Mouse (Mus musculus) spleen, adult 18-20 months (tissue): ENCODE results near the gene Prlr.

Experiments used
- DNase-seq, 2 experiments: peaks; one replicate each; pipeline ENCODE4 v3.0.0; 2022; ENCODE audit warnings: mixed read lengths in 2 of 2

Prlr gene

DNA sequence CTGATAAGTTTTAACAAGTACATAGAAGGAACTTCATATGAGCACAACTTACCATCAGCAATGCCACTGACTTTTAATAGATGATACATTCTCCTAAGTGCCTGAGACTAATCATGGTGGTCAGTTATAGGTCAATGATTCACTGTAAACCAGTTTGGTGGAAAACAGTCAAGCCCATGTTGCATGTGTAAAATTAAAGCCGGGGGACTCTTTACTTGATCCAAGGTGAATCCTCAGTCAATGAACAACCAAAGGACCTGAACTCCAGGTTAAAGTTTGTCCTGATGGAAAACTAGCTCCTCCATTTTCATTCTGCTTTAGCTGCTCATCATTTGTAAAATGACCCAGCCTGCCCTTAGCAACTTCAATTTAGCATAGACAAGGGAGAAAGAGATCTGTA, 155.5 kb downstream of the Prlr start:
- no peak for DNase-seq

- no peak for DNase-seq
Measured at GRCm38 (mm10) chr15:10338606-10339005, 161.6 kb downstream of the Prlr start.

- DNase-seq = no peak
Measured at GRCm38 (mm10) chr15:10347044-10347443, 170.0 kb downstream of the Prlr start.

DNA sequence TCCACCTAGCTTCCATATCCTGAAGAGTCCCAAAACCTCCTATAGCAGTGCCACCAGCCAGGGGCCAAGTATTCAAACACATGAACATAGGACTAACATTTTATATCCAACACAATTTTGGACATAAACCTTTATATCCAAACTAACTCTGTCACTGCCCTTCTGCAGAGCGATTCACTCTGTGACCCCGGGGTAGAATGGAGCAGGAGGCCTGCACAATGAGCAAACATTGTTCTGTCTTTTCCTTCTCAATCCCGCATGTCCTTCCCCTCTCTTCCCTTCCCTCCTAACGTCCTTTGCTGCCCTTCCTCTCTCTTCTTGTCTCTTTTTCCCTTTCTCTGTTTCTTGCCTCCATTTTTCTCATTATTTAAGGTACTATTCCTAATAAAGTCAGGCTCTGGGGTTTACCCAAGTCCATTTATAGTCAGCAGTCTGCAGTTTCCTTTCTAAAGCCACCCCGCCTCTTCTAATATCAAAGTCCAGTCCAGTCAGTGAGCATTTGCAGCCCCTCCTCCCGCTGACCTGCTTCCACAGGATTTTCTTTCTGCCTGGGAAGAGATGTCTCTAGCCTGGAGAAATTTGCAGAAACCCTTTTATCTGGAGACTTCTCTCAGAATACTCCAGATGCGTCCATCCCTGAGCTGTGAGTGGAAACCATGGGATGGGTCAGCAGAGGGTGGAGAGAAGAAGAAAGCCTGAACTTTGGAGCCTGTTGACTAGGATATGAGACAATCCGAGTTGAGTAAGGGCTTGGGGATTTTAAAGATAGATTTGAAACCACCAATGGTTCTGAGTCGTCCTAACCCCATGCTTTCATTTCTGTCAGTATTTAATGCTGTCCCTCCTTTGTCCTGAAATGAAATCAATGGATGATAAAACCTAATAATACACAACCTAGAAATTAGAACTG, 181.3 kb downstream of the Prlr start, which contains the start of gene Agxt2:
Gene Agxt2, plus strand, starts transcription at position 494 of the 910 bp plus-strand sequence.
- no peak for DNase-seq

DNA sequence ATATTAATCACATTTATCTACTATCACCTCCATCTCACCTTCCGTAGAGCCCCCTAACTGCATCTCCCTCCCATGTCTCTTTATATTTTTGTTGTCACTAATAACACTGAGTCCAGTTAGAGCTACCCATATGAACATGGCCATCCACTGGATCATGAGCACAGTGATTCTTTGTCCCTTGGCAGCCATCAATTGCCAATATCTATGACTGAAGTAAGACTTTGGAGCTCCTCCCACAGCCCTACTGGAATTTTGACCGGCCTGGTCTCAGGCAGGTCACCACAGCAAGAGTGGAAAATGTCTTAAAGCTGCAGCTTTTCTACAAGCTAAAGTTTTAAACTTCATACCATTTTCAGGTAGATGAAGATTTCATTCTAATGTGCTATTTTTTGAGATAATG, 189.3 kb downstream of the Prlr start:
- no peak for DNase-seq

DNA sequence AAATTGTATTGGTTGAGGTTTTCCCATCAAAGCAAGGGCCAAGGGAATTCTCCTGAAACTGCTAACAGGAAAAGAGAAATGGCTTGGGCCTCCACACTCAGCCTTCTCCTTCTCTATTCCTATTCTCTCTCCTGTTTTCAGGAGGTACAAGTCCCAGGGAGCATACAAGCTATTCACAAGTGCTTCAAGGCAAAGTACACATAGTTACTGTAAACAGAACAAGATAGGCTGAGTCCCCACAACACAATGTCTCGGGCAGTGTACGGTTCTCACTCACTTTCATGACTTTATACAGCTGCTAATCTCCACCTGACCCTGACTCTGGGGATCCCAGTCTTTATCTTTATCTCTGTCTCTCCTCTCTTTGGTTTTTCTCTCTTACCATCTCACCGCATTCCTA, 198.4 kb downstream of the Prlr start:
- DNase-seq = no peak

GRCm38 (mm10) chr15:10378338-10378959, 201.4 kb downstream of the Prlr start:
- no peak for DNase-seq

DNA sequence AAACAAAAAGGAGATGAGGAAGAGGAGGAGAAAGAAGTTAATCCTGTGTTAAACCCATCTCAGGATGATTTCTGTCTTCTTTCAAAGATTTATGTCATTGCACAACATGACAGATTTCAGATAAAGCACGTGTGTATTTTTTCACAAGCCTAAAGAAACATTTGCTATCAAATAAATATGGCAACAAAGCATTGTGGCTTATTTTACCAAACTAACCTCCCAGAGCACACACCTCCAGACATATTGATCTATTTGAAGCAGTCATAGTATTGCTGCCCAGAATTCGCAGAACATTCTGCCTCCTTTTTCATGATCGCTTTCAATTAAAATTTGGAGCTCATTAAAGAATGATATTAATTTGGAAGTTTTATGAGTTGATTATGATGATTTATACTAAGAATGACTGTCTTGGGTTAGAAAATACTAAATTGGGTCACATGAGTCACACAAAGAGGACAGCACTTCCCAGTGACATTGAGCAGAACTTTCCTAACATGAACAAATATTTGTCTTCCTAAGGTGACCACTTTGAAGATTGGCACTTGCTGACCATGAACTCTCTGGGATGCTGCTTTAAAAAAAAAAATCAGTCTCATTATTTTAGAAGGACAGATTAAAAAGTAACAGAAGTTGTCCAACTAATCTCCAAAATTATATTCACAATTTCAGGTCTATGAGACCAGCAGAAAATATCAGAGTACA, 202.9 kb downstream of the Prlr start:
- no peak for DNase-seq

DNA sequence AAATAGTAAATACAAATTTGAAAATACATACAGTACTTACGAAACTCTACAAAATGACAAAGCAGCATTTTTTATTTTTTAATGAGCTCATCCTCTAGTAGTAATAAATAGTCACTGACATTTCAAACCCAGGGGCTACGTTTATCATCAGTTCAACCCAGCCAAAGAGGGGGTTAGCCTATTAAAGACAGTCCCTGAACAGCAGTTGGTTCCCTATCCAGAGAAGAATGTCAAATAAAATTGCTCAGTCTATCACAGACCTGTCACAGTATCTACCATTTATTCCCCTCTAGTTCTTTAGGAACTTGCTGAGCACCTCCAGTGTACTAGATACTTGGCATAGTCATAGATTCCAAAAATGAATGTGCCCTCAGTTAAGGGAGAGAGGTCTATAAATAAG, 210.2 kb downstream of the Prlr start:
- no peak for DNase-seq
